Mouse (Mus musculus): ENCODE data around the gene Thoc3.

Thoc3 gene

DNA sequence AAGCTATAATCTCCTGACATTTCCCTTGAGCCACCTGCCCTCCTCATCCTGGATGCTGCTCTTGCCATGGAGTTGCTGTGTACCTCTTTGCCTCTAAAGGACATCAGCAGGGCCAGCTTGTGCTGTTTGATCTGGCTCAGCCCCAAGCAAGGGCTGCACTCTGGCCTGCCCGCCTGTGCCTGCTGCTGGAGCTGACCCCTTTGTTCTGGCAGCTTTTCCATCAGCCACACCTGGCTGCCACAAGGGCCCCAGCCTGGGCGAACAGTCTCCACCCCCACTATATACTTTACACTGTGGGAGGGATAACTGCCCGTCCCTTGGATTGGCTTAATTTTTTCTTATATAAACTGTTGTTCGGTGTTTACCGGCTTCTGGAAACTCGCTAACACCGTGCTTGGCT lies 28.7 kb downstream of the Thoc3 start:
- DNase-seq: no peak

DNA sequence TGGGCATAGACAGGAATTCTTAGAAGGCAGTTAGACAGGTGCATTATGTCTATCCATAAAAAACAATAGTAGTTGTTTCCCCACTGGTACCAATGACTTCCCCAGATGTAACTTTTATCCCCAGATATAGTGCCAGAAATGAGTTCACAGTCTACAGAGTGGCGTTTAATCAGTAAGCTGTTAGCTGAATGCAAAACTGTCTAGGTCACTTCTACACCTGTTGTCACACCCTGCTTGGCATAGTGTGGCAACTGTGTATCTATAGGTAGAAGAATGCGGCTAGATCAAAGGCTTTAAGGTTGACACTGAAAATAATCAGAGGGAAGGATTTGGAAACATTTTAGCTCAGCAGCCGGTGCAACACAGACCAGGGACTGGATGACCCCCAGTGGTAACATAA lies 29.8 kb downstream of the Thoc3 start:
- DNase-seq: no peak

DNA sequence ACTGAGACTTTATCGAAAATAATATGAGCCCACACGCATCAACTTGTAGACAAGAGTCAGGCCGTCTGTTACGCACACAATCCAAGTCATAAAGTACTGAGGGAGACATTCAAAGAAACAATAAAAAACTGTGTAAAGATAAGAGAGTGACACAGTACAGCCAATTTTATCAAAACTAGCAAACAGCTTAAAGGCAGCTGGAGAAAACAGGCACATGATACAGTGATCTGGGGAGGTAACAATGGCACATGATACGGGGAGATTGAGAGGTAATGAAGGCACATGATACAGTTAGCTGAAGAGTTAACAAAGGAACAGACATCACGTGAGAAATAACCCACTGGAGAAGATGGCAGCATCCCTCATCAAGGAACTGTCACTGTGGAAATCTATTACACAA lies 31.6 kb downstream of the Thoc3 start:
- DNase-seq: no peak

DNA sequence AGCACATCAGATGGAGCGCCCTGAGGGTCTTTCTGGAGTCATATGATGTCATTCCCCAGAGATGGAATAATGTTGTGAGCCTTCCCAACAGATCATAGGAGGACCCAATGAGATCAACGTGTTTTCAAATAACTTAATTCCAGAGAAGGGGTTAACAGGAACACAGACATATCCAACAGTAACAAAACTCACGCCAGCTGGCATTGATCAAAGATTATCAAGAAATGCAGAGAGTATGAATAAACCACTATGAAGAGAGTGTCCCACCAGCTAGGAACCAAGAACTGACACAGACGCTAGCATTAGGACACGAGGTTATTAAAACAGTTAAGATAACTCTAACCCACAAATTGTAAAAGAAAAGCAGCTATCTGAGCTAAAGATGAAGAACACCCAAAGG lies 32.0 kb downstream of the Thoc3 start:
- peak; percentile 63 for DNase-seq

DNA sequence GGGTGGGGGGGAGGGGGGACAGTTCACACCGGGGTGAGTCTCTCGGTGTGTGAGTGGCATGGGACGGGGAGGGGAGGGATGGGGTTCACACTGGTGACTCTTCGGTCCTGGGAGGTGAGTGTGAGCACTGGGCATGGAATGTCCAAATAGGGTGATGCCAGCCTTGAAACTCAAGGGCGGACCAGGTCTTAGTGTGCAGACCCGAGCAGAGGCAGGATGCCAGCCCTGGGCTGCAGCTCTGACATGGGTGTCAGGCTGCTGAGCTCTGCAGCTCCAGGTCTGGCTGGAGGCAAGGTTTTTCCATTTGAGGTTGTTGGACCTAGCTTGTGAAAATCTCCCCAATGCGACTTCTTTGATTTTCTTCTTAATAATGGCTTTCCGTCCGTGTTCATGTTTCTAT lies 37.5 kb downstream of the Thoc3 start:
- no peak for DNase-seq

DNA sequence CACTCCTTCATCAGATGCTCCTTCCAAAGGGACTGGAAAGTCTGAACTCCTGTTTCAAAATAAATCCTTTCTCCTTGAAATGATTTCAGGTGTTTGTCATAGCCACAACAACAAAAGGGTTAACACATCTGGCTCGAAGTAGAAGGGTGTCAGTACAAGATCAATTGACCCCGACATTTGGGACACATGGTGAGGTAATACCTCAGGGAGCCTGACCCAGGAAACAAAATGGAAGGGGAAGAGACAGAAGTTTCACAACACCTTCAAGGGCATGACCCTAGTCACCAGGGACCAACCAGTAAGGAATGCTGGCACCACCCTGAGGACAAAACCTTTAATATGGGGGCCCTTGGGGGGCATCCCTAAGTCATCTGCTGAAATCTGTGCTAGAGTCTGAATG lies 38.6 kb downstream of the Thoc3 start:
- DNase-seq: no peak

DNA sequence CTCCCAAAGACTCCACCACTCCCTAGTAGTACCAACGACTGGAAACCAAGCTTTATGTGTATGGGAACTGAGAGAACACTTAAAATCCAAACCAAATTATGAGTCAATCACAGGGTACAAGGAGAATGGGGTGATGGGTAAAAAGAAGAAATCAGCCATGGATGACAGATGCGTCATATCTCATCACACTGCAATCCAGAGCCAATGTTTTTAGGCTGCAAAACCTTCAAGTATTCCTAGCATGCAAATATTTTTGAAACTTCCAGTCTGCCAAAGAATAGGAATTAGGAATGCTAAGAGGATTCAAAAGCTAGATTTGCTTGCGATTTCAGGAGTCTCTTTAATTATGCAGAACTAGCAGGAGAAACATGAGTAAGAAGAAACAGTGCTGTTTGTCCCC lies 39.9 kb downstream of the Thoc3 start:
- peak; percentile 49 for DNase-seq

DNA sequence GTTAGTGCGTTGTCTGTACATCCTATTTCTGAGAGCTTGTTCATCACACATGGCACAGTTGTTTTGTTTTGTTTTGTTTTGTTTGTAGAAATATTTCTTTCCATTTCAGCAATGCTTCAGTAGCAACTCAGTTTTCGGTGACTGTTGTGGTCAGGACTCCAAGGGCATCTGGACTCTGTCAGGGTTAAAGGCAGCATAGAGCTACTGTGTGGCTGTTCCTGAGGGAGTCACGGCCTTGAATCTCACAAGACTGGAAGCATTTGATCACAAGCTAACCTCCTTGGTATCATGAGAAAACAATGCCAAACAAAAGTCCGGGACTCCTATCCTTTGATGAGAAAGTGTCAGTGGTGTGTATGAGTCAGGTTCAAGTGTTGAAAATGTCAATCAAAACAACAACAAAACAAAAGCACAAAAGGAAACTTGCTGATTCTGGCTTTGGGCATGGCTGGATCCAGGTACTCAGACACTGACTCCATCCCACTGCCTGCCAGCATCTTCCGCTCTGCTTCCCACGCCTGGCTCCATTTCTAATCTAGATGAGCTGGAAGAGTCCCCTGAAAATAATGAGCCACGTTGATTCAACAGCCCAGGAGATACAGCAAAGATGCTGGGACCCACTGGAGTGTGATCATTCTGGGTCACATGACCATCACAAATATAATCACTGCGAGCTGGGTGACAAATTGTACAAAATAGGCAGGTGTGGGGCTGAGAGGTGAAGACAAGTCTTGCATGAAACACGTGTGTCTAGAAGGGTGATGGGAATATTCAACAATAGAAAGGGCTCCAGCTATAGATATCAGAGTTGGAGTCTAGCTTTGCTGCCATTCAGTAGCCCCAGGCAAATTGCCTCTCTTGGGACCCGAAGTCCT lies 41.6 kb downstream of the Thoc3 start:
- DNase-seq: no peak

DNA sequence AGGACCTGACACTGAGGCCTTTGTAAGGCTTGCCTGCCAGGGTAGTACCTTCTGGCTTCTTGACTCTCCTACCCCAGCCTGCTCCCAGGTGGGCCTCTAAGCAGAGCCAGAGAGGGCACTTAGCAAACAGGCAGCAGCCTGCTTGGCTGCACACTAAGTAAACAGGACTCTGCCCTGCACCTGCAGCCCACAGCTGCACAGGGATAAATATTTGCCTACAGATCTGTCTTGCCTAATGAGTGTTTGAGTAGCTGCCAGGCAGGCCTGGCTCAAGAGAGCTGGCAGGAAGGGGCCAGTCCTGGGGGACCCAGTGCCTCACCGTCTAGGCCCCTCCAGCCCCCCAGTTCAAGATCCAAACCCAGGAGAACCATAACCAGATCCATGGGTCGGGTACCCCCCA lies 43.4 kb downstream of the Thoc3 start:
- peak; percentile 40 for DNase-seq

DNA sequence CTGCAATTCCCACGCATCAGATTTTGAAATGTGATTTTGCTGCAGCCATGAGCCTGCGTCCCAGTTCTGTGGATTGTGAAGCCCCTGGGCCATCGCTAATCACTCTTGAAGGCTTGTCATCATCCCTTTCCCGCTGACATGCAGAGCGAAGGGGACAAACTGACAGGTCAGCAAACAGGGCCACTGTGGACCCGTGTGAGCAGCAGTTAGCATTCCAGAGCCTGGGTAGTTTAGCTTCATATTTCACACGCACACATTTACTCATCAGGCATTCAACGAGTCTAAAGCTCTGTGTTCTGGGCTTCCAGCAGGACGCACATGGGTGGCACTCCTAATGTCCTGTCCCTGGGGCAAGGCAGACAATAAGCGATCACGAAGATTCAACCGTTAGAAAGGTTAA lies 48.4 kb downstream of the Thoc3 start:
- no peak for DNase-seq

DNA sequence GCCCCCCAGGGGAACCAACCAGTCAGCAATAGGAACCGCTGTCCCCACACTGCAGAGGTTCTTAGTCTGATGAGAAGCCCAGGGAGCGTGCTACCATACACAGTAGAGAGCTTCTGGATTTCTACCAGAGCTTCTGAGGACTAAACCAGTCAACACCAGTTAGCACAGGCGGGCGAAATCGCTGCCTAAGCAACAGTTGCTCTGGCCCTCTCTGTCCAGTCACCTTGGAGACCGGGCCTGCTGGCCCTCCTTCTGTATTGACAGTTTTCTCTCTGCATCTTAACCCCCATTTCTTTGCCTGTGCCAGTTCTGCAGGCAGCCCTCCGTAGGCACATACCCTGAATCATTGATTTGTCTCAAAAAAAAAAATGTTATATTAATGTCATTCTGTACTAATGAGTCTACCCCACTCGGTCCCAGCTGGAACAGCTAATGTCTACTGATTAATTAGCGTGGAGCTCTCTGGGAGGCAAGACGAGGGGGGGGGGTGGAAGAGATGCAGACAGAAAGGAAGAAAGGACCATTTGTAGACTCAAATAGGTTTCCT lies 49.8 kb downstream of the Thoc3 start:
- DNase-seq: no peak

DNA sequence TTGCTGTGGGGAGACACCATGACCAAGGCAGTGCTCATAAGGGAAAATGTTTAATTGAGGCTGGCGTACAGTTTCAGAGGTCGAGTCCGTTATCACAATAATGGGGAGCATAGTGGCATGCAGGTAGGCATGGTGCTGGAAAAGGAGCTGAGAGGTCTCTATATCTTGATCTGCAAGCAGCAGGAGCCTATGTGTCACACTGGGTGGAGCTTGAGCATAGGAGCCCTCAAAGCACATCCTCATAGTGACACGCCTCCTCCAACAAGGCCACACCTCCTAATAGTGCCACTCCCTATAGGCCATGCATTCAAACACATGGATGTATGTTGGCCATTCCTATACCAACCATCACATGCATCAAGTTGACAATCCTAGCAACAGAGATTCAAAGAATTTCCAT lies 53.6 kb downstream of the Thoc3 start:
- DNase-seq: no peak

DNA sequence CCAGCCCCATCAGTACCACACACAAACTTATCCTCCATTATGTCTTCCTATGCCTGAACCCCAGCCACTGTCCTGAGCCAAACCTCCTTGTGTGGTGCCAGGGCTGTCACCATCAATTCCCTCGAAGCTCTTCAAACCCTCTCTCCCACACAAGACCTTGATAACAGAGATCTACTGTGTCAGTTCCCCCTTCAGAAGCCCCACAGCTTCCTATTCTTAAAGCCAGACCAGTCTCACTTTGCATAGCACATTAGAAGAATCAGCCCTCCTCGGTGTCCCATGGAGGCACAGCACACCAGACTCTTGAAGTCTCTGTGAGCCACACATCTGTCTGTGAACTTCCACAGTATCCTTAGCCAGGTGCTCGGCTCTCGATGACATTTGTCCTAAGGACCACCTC lies 55.9 kb downstream of the Thoc3 start:
- no peak for DNase-seq

DNA sequence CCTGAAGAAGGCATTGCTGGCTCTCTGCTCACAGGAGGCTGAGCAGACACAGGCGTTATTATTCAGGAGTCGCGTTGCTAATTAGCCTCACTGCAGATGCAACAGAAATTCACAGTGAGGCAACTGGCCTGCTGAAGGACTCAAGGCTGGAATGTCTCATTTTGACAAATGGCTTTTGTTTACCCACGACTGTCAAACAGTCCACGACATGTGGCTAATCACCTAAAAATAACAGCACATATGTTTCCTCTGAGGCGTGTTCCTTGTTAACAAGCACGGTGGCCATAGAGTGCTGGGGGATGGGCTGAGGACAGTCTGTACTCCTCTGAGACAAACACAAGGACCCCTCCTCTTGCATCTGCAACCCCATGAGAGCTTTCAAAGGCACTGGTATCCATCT lies 56.4 kb downstream of the Thoc3 start:
- DNase-seq: peak; percentile 27

DNA sequence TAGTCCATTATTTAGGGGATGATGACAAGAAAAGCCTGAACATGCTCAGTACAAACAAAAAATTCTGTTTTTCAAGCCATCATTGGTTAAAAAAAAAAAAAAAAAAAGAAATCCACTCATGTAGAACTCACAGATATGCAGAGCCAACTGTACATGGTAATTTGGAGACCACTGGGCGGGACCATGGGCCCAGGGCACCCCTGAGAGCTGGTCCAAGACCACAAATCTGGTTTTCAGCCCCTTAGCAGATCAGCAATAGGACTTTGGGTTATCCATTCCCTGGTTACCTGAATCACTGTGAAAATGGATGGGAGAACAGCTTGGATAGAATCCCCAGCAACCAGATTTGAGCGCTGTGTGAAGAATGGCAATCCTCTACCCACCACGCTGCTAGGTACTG lies 57.0 kb downstream of the Thoc3 start:
- no peak for DNase-seq

Data from lung, postnatal 10 days (tissue).